Mouse (Mus musculus): ENCODE measurements around the gene Tsc22d4.
"Not testable (repeated sequence)": the region's sequence is repeated elsewhere in the genome, so short reads cannot be mapped to it uniquely, and the experiment has no call there.

The Tsc22d4 gene

GRCm38 (mm10) chr5:137741023-137741931 is 4.3 kb upstream of the Tsc22d4 start, which contains the start of gene Nyap1:
Gene Nyap1 (minus strand): TSS chr5:137741607.
- no peak for DNase-seq (ENCODE audit: low read depth)

GRCm38 (mm10) chr5:137742048-137742447 is 3.5 kb upstream of the Tsc22d4 start:
- DNase-seq (ENCODE audit: low read depth), result no peak

GRCm38 (mm10) chr5:137742836-137743235 is 2.7 kb upstream of the Tsc22d4 start:
- DNase-seq (ENCODE audit: low read depth), result no peak

GRCm38 (mm10) chr5:137744197-137744596 is 1.3 kb upstream of the Tsc22d4 start:
- no peak for DNase-seq (ENCODE audit: low read depth)

- no peak for DNase-seq (ENCODE audit: low read depth)
These were observed 836 bp downstream of the Tsc22d4 start for GRCm38 (mm10) chr5:137746282-137746850.

GRCm38 (mm10) chr5:137746851-137747325 is 1.4 kb downstream of the Tsc22d4 start:
- no peak for DNase-seq (ENCODE audit: low read depth)

GRCm38 (mm10) chr5:137747326-137747961 is 1.9 kb downstream of the Tsc22d4 start:
- DNase-seq (ENCODE audit: low read depth), result no peak

GRCm38 (mm10) chr5:137748130-137748770 is 2.7 kb downstream of the Tsc22d4 start:
- no peak for DNase-seq (ENCODE audit: low read depth)

- no peak for DNase-seq (ENCODE audit: low read depth)
These were observed 3.8 kb downstream of the Tsc22d4 start for GRCm38 (mm10) chr5:137749196-137749836.

- DNase-seq (ENCODE audit: low read depth), result not testable (repeated sequence)
These were observed 4.7 kb downstream of the Tsc22d4 start for GRCm38 (mm10) chr5:137750212-137750611.

- no peak for DNase-seq (ENCODE audit: low read depth)
These were observed 5.8 kb downstream of the Tsc22d4 start for GRCm38 (mm10) chr5:137751221-137751887.

- no peak for DNase-seq (ENCODE audit: low read depth)
These were observed 6.5 kb downstream of the Tsc22d4 start for GRCm38 (mm10) chr5:137751988-137752387.

GRCm38 (mm10) chr5:137753111-137753832 is 7.7 kb downstream of the Tsc22d4 start:
- DNase-seq (ENCODE audit: low read depth), result no peak

GRCm38 (mm10) chr5:137755425-137755824 is 9.9 kb downstream of the Tsc22d4 start:
- no peak for DNase-seq (ENCODE audit: low read depth)

- no peak for DNase-seq (ENCODE audit: low read depth)
These were observed 10.6 kb downstream of the Tsc22d4 start for GRCm38 (mm10) chr5:137756106-137756505.

- no peak for DNase-seq (ENCODE audit: low read depth)
These were observed 11.5 kb downstream of the Tsc22d4 start for GRCm38 (mm10) chr5:137756882-137757661.

GRCm38 (mm10) chr5:137757887-137758286 is 12.4 kb downstream of the Tsc22d4 start:
- no peak for DNase-seq (ENCODE audit: low read depth)

- no peak for DNase-seq (ENCODE audit: low read depth)
These were observed 13.5 kb downstream of the Tsc22d4 start for GRCm38 (mm10) chr5:137758921-137759534.

GRCm38 (mm10) chr5:137759971-137760412 is 14.5 kb downstream of the Tsc22d4 start:
- peak; percentile 98 for DNase-seq (ENCODE audit: low read depth)
